ENCODE assay signal across 21 mouse cellular contexts in genomic region chr10:77119437-77119836, GRCm38 (mm10). TPM values are rescaled to one million over a fixed set of nuclear protein-coding genes. Genes with fewer than 3 reads are reported as not detected.
DNase-seq lines count a peak whose midpoint lies in the region; ATAC-seq and TF ChIP-seq lines count a peak whose summit lies in the region.
"Had no signal": no experiment of that assay in that cellular context is flagged by ENCODE, and none has a peak within 500 bp of the region (broad histone marks: within the 10 kb centered on the region; RNA-seq: fewer than 3 reads in every experiment).

No protein-coding gene starts in this region.

- no peak overlapping the region for H3K9ac ChIP-seq in embryonic facial prominence, embryonic 14.5 days (ENCODE audit: low read depth, low read length)
- H3K9ac ChIP-seq in kidney, embryonic 15.5 days, result no peak overlapping the region
- H3K9ac ChIP-seq: forebrain, embryonic 13.5 days; forebrain, postnatal 0 days; heart, embryonic 15.5 days; hindbrain, embryonic 13.5 days had no signal

- peak; percentile 80 for DNase-seq in kidney, adult 2 months
- no peak for DNase-seq in kidney, adult 18-20 months
- peak; percentile 51 for DNase-seq in embryonic facial prominence, embryonic 14.5 days (ENCODE audit: low spot score)
- DNase-seq in kidney, postnatal 25 days, result peak; percentile 45 to 75
- no peak for DNase-seq in Muller cell, postnatal 12 days (ENCODE audit: inconsistent ontology term)
- DNase-seq: adrenal gland, postnatal 14 days; cerebellum, adult 18-20 months; cerebellum, adult 9-11 months; cerebellum, postnatal 36 days; forebrain, postnatal 0 days; gastrocnemius, postnatal 14 days; heart, adult 2 months; heart, postnatal 14 days had no signal

- H3K4me1 ChIP-seq in kidney, adult 2 months (ENCODE audit: control insufficient read depth, insufficient read depth, low read length), result peaks cover 36% of the 10 kb centered on the region
- H3K4me1 ChIP-seq in embryonic facial prominence, embryonic 14.5 days (ENCODE audit: control insufficient read depth, insufficient read depth, low read length), result no peaks in the 10 kb centered on the region
- peaks cover 76% of the 10 kb centered on the region for H3K4me1 ChIP-seq in kidney, embryonic 15.5 days

- no peak for TF ChIP-seq POLR2A in kidney, adult 2 months (IDR thresholded peaks at IDR 0.05; ENCODE audit: low read depth, low read length)

- no peaks in the 10 kb centered on the region for H3K9me3 ChIP-seq in embryonic facial prominence, embryonic 14.5 days (ENCODE audit: control insufficient read depth, low read length)
- H3K9me3 ChIP-seq in kidney, embryonic 15.5 days (replicated peaks), result no peaks in the 10 kb centered on the region
- H3K9me3 ChIP-seq: forebrain, embryonic 13.5 days; G1E; heart, embryonic 15.5 days; hindbrain, embryonic 13.5 days had no signal

- no peak overlapping the region for H3K4me2 ChIP-seq in embryonic facial prominence, embryonic 14.5 days (ENCODE audit: low read depth, low read length)
- no peak overlapping the region for H3K4me2 ChIP-seq in kidney, embryonic 15.5 days
- H3K4me2 ChIP-seq: forebrain, embryonic 13.5 days; heart, embryonic 11.5 days; heart, embryonic 15.5 days; hindbrain, embryonic 13.5 days had no signal

- 59% methylated on average over 11 of the region's 11 CpGs for WGBS in kidney, adult 2 months
- WGBS in embryonic facial prominence, embryonic 14.5 days, result 77% methylated on average over 11 of the region's 11 CpGs
- WGBS in kidney, embryonic 15.5 days, result 58% methylated on average over 11 of the region's 11 CpGs

- no peaks in the 10 kb centered on the region for H3K36me3 ChIP-seq in kidney, adult 2 months (ENCODE audit: control insufficient read depth, insufficient read depth, low read length)
- no peaks in the 10 kb centered on the region for H3K36me3 ChIP-seq in embryonic facial prominence, embryonic 14.5 days (ENCODE audit: control insufficient read depth, insufficient read depth, low read length)
- no peaks in the 10 kb centered on the region for H3K36me3 ChIP-seq in kidney, embryonic 15.5 days
- H3K36me3 ChIP-seq: G1E; heart, embryonic 15.5 days; hindbrain, embryonic 13.5 days had no signal

- no peak; the same call in 1 of the 2 replicates for ATAC-seq in embryonic facial prominence, embryonic 14.5 days (ENCODE audit: low read depth)
- ATAC-seq in kidney, embryonic 15.5 days (replicated peaks; ENCODE audit: low FRiP score), result no peak
- no peak for ATAC-seq in CD4-positive, CD25-positive, alpha-beta regulatory T cell, adult 4 months
- ATAC-seq: forebrain, embryonic 13.5 days; forebrain, postnatal 0 days; hindbrain, postnatal 0 days had no signal

- H3K27me3 ChIP-seq in kidney, adult 2 months (replicated peaks; ENCODE audit: control insufficient read depth, insufficient read depth, low read length), result no peaks in the 10 kb centered on the region
- no peaks in the 10 kb centered on the region for H3K27me3 ChIP-seq in embryonic facial prominence, embryonic 14.5 days (replicated peaks; ENCODE audit: control insufficient read depth, insufficient read depth, low read length)
- H3K27me3 ChIP-seq in kidney, embryonic 15.5 days, result no peaks in the 10 kb centered on the region
- H3K27me3 ChIP-seq: forebrain, embryonic 13.5 days; heart, embryonic 15.5 days; hindbrain, embryonic 13.5 days had no signal

- no peak for TF ChIP-seq CTCF in kidney, adult 2 months (conservative IDR thresholded peaks at IDR 0.05; ENCODE audit: insufficient read depth, insufficient read length, low read depth, low read length)

- peak overlapping the region; percentile 77; the same call in 1 of the 2 replicates for H3K27ac ChIP-seq in kidney, adult 2 months (ENCODE audit: insufficient read depth, low read depth, low read length)
- H3K27ac ChIP-seq in embryonic facial prominence, embryonic 14.5 days (replicated peaks; ENCODE audit: low read depth, low read length), result no peak overlapping the region
- peak overlapping the region; percentile 29 for H3K27ac ChIP-seq in kidney, embryonic 15.5 days
- H3K27ac ChIP-seq: forebrain, embryonic 13.5 days; heart, adult 2 months; heart, embryonic 15.5 days; hindbrain, embryonic 13.5 days; hindbrain, postnatal 0 days had no signal

- no peak overlapping the region for H3K4me3 ChIP-seq in kidney, adult 2 months (ENCODE audit: insufficient read depth, low read depth, low read length)
- H3K4me3 ChIP-seq in embryonic facial prominence, embryonic 14.5 days (ENCODE audit: low read depth, low read length), result no peak overlapping the region
- no peak overlapping the region for H3K4me3 ChIP-seq in kidney, embryonic 15.5 days (replicated peaks)
- H3K4me3 ChIP-seq: forebrain, embryonic 13.5 days; heart, adult 2 months; heart, embryonic 15.5 days; hindbrain, embryonic 13.5 days had no signal

RNA-seq across cellular contexts. Expression of gene Col18a1, which starts 46.9 kb away (rescaled TPM):
- 114 and 138 TPM in 2 replicates for polyA plus RNA-seq in kidney, adult 2 months (2012; rRNA removed)
- 77.8 and 94.5 TPM in 2 replicates for polyA plus RNA-seq in embryonic facial prominence, embryonic 14.5 days (2014; fragmentation: Nextera tagmentation; extraction: Ambion mirVana)
- 195 and 206 TPM in 2 replicates for polyA plus RNA-seq in kidney, embryonic 15.5 days (2015; fragmentation: Nextera tagmentation; extraction: Ambion mirVana)
- polyA plus RNA-seq in CD4-positive, CD25-positive, alpha-beta regulatory T cell, adult 4 months (2017; shearing (Covaris generic)), result under 1 TPM in 1 of 2 experiments, not detected in 1; 0.16 TPM

Comparison
In these comparisons a context has a peak if more than half of its experiments do, and no peak if none do; other contexts are left out.
1. DNase-seq: peak in kidney, adult 2 months (single experiment), embryonic facial prominence, embryonic 14.5 days (single experiment) and kidney, postnatal 25 days (2 of 2); none in kidney, adult 18-20 months (single experiment) and Muller cell, postnatal 12 days (single experiment).
2. RNA of gene Col18a1, which starts 46.9 kb away (polyA plus RNA-seq): 195 to 206 TPM in kidney, embryonic 15.5 days, 114 to 138 TPM in kidney, adult 2 months and 77.8 to 94.5 TPM in embryonic facial prominence, embryonic 14.5 days; 0.16 TPM in CD4-positive, CD25-positive, alpha-beta regulatory T cell, adult 4 months; every median in the first group is over 10 times any median in the second.